Mouse (Mus musculus) heart, postnatal 0 days (tissue): ENCODE data around the gene Rgs6.

ENCODE experiments used
- CTCF ChIP-seq: IDR thresholded peaks from 2 replicates; pipeline ENCODE4 v1.5.1; 2016; ENCODE audit warnings: antibody characterized with exemption, control low read depth, low read depth
- EP300 ChIP-seq: IDR thresholded peaks from 2 replicates; pipeline ENCODE4 v1.6.1; 2016; ENCODE audit warnings: antibody characterized with exemption, low read depth

- TF ChIP-seq EP300, result no peak; the same call in 1 of the 2 replicates
- no peak for TF ChIP-seq CTCF
Observed at GRCm38 (mm10) chr12:83109891-83110630, 522.0 kb downstream of the Rgs6 start.
